Mouse (Mus musculus) gastrocnemius, postnatal 10 days (tissue): ENCODE results near the gene Ddx39. TPM values are rescaled to one million over a fixed set of nuclear protein-coding genes. Genes with fewer than 3 reads are reported as not detected.

Source experiments
- DNase-seq: peaks from one replicate; pipeline ENCODE4 v3.0.0; 2021; ENCODE audit warnings: mixed read lengths
- long read RNA-seq, 2 experiments: library from polyadenylated mRNA; stranded (forward); transcript quantifications; one replicate each; pipeline ENCODE4 v2.0.0; 2021
- total RNA-seq, 2 experiments: library from RNA; stranded (reverse); gene quantifications; 2 replicates each; pipeline ENCODE4 v1.2.3; 2021

Gene Ddx39
- total RNA-seq: 10 to 100 TPM; 19.4 to 20.6 TPM
- long read RNA-seq, experiment 1, transcript Ddx39-201 (11 exons, 1,656 nt): major isoform, 32 of 40 reads
- long read RNA-seq, experiment 1, partial matches to known transcripts: 0 of 40 reads
- long read RNA-seq, experiment 1, other reads (novel, unspliced or antisense): 4 of 40 reads
- long read RNA-seq, experiment 2, transcript Ddx39-201 (11 exons, 1,656 nt): major isoform, 54 of 62 reads
- long read RNA-seq, experiment 2, partial matches to known transcripts: 1 of 62 reads
- long read RNA-seq, experiment 2, other reads (novel, unspliced or antisense): 6 of 62 reads

DNA sequence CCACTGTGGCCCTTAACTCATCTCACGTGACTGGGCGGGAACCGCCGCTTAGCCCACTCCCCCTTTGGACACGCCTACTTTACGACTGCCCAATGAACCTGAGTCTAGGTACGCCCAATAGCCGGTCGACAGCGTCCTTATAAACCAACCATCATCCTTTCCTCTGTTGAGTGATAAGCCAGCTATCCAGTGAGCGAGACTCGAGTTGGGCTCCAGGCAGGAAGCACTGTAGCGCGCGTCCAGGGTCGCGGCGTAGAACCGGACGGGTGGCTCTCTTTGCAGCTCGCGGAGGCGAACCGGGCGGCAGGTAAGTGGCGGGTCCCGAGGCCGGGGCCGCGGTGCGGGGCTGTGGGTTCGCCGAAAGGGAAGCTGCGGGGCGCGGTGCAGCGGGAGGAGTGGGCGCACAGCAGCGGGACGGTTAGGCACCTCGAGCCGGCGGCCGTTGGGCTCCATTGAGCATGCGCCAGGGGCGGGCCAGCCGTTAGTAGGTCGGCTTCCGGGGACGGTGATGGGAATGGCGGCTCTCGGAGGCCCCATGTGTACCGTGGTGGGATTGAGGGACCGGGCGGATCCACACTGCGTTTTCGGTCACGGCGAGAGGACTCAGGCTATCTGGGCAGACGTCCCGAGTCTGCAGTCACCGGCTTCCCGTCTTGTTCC, at the start of gene Ddx39:
Gene Ddx39, plus strand, starts transcription at position 147 of the 660 bp plus-strand sequence.
- peak; percentile 93 for DNase-seq

DNA sequence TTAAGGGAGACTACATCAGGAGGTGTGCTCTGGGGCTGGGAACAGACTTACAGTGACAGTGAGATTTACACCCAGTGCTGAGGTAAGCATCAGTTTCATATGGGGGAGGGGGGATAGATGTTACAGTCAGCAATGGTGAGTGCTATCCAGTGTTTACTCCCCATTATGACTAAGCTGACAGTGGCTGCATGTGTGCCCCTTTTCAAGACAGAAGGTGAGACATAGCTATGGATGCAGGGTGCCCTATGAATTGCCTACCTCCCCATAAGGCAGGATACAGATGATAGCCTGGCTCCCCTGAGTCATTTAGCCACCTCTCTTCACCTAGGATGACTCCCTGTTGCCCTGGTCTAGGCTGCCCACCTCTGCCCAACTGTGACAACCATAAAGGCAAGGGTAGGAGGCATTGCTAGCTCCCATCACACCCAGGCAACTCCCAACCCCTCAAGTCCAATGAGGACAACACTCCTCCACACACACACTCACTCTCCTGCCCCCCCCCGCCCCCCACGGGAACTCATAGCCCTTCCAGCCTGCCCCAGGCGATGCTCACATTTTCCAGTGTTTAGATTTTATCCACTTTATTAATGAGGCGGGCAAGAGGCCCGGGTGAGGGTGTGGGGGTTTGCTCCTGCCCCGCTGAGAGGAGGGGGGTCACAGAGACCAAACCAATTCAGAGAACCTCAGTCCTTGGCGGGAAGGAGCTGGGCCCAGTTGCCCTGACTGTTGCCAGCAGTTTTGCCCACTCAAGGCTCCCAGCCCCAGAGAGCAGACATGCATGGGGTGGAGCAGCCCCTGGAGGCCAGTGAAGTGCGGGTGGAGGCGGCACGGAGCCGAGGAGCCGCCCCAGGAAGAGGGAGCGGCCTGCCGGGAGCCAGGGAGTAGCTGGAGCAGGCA, 48.8 kb upstream of the Ddx39 start, which contains the start of gene Ptger1:
Gene Ptger1, plus strand, starts transcription at position 710 of the 897 bp plus-strand sequence.
- DNase-seq: peak; percentile 51

DNA sequence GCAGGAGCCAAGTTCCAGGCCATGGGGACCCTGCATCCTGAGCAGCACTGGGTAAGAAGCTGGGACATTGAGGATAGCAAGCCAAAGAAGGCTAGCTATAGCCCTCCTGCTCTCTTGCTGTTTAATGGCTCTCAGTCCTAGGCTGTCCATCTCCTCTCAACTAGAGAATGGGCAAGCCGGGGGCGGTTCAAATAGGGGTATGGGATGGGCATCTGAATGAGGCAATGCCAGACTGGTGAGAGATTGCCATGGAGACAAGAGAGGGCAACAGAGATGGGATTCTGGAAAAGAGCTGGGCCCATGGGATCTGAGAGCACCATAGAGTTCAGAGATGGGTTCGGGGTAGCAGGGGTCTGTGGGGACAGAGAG, 48.1 kb upstream of the Ddx39 start:
- DNase-seq: no peak

DNA sequence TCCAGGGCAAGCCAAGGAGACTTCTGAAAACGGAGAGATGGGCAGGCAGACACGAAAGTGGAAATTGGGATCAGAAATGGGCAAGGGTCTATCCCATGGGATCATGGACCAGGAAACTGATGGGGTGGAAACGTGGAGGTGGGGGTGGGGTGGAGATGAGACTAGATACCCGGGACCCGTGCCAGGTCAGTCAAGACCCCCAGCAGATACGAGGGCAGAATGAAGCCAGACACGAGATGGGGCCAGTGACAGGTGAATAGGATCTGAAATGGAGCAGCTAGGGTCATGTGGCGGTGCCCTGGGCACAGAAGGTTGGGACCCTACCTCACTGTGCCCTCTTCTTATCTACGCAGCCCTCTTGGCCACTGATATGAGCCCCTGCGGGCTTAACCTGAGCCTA, 47.5 kb upstream of the Ddx39 start:
- DNase-seq: no peak

DNA sequence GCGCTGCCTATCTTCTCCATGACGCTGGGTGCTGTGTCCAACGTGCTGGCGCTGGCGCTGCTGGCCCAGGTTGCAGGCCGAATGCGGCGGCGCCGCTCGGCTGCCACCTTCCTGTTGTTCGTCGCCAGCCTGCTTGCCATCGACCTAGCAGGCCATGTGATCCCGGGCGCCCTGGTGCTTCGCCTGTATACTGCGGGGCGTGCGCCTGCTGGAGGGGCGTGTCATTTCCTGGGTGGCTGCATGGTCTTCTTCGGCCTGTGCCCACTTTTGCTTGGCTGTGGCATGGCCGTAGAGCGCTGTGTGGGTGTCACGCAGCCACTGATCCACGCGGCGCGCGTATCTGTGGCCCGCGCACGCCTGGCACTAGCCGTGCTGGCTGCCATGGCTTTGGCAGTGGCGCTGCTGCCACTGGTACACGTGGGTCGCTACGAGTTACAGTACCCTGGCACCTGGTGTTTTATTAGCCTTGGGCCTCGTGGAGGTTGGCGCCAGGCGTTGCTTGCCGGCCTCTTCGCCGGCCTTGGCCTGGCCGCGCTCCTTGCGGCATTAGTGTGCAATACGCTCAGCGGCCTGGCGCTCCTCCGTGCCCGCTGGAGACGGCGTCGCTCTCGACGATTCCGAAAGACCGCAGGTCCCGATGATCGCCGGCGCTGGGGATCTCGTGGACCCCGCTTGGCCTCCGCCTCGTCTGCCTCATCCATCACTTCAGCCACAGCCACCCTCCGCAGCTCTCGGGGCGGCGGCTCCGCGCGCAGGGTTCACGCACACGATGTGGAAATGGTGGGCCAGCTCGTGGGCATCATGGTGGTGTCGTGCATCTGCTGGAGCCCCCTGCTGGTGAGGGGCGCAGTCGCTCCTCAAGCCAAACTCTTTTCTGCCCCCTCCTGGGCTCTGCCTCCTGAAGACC, 46.7 kb upstream of the Ddx39 start:
- DNase-seq: peak; percentile 64

DNA sequence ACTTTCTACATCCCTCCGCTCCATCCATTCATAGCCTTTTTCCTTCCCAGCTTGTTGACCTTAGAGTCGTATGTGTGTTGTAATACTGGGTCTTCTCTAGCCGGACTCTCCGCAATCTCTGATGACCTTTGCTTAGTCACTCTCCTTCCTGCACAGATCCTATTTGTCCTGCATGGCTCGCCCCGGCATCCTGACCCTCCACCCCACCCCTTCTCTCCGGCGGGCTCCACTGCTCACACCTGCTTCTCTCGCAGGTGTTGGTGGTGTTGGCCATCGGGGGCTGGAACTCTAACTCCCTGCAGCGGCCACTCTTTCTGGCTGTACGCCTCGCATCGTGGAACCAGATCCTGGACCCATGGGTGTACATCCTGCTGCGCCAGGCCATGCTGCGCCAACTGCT, 46.0 kb upstream of the Ddx39 start:
- DNase-seq: no peak

DNA sequence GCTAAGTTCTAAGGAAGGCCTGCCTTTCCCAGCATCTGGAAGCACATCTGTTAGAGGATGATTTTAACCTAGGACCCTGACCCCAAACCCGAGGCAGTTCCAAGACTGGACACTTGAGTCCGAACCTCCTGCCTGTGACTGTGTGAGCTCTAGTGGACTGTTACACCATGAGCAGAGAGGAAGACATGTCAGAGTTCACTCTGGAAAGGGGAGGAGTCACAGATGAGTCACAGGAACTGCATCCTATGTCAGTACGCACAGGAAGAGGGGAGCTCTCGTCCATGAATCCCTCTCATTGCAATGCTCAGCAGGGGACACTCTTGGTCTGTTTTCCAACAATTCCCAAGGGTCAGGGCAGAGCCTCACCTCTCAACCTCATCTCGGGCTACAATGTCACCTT, 42.0 kb upstream of the Ddx39 start:
- DNase-seq: no peak

DNA sequence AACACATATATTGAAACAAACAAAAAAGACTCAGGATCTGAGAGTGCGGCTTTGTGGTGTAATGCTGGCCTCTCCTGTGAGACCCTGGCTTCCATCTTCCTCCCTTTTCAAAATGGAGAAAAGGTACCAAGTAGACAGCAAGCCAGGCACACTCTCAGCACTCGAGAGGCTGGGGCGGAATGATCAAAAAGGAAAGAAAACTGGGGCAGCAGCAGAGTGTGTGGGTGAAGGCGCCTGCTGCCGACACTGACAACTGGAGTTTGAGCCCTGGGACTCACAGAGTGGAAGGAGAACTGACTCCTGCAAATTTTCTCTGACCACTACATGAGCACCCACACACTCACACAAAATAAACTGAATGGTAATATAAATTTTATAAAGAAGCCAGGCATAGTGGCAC, 40.5 kb upstream of the Ddx39 start:
- DNase-seq: no peak

DNA sequence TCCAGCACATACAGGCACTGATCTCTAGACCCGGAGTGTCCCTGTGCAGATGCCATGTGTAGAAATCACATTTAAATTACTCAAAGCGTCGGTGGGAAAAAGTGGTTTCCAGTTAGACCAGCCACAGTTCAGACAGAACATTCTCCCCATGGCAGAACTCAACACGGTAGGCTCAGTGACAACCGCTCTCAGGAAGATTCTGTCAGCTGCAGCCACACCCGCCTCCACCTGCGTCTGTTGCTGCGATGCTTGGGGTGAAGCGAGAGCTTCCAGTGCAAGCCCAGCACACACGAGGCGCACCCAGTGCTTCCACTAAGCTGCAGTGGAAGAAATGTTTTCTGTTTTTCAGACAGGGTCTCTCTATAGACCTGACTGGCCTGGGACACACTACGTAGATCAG, 35.1 kb upstream of the Ddx39 start:
- no peak for DNase-seq

DNA sequence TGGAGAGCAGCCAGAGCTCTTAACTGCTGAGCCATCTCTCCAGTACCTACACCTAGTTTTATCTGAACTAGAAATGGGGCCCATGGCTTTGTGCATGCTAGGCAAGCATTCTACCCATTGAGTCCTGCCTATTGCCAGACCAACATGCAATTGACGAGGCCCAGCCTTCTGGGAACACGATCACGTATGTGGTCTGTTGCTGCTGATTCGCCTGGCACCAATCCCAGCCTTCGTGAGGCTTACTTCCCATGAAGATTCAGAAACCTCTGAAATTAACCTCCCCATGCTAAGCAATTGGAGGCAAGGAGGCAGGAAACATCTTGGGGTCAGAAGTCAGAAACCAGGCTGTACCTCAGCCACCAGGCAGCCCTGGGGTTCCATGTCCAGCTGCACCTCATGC, 34.4 kb upstream of the Ddx39 start:
- DNase-seq: no peak

DNA sequence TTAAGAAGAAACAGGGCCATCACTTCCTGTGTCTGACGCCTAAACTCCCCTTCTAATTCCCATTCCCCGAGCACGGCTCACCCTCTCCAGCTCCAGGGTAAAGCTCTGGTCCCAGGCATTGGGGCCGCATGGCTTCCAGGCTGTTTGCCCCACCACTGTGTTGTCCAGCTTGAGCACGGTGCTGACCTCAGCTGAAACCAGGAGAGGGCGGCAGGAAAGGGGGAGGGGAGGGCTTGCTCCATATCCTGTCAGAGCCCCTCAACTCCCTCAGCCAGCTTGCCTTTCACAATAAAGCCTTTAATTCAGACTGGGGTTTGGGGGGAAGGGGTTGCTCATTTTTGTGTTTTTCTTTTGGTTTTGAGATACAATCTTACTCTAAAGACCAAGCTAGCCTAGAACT, 33.9 kb upstream of the Ddx39 start:
- no peak for DNase-seq

DNA sequence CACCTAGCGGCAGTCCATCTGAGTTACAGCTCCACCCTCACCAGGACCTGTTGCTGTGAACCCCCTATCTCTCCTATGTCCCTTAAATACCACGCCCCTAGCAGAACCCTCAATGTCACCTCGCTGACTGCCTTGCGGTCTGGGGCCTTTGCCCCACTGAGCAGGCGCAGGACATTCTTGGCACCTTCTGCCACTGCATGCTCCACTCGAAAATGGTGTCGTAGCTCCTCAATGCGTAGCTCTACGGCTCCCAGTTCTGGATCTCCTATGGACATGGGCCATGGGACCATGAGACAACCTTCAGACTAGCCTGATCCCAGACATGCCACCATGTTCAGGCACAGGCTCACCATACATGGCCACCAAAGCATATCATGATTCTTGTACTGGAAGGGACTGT, 30.5 kb upstream of the Ddx39 start:
- no peak for DNase-seq

DNA sequence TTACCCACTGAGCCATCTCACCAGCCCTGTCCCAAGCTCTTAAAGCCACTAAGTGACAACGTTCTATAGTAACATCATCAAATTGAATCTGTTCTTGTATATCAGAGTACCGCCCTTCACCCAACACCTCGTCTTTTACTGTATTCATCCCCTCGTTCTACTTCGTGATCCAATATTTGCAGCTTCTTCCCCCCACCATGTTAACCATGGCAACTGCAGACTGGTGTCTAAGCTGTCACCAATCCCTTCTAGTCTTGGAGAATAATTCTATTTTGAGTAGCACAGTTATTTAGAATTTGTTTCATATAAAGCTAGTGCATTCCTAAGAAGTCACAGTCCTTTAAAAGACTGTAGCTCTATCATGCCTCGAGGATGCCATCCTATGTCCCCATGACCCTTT, 25.7 kb upstream of the Ddx39 start:
- DNase-seq: no peak

DNA sequence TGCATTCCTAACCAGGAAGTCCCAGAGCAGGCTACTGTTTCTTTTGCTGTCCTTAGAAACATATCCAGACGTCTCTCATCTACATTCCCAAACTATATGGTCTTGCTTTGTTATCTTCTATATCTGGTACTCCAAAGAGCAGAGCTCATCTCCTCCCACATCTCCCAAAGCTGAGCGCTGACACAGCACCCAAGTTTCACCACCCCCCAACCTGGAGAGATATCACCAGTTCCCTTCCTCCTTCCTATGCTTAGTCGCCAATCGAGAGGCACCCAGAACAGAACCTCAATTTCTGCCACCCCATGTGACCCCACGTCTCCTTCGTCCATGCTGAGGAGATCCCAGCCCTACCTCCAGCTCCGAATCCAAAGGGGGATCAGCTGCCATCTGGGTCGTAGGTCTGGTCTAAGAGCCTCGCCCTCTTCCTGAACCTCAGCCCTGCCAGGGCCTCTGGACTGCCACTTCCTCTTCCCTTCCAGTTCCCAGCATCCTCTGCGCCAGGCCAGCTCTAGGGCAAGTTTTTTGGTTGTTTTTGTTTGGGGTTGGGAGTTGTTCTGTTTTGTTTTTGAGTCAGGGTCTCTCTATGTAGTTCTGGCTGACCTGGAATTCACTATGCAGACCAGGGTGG, 21.3 kb upstream of the Ddx39 start:
- DNase-seq: no peak

DNA sequence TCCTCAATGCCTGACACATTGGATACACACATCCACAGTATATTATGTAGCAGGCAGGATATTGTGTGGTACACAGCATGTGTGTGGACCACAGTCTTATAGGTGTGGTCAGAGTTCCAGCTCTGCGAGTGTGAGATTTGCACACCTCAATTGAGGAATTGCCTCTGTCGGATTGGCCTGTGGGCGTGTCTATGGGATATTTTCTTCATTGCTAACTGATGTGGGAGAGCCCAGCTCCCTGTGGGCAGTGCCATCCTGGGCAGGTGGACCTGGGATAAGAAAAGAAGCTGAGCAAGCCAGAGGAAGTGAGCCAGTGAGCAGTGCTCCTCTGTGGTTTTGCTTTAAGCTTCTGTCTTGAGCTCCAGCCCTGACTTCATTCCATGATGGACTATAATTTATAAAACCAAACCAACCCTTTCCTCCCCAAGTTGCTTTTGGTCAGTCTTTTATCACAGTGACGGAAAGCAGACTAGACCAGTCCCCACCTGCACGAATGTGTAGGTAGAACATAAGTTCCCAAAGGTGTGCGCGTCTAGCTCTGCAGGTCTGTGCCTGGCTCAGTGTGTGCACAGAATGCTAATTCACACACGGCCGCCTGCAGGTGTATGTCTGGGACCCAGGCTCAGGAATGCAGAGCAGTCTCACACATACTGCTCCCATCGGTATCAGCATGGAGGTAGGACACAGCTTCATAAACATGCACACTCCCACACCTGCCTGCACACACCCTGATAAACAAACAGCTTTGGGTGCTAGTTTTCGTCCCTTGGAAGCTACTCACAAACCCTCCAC, 20.4 kb upstream of the Ddx39 start:
- no peak for DNase-seq

DNA sequence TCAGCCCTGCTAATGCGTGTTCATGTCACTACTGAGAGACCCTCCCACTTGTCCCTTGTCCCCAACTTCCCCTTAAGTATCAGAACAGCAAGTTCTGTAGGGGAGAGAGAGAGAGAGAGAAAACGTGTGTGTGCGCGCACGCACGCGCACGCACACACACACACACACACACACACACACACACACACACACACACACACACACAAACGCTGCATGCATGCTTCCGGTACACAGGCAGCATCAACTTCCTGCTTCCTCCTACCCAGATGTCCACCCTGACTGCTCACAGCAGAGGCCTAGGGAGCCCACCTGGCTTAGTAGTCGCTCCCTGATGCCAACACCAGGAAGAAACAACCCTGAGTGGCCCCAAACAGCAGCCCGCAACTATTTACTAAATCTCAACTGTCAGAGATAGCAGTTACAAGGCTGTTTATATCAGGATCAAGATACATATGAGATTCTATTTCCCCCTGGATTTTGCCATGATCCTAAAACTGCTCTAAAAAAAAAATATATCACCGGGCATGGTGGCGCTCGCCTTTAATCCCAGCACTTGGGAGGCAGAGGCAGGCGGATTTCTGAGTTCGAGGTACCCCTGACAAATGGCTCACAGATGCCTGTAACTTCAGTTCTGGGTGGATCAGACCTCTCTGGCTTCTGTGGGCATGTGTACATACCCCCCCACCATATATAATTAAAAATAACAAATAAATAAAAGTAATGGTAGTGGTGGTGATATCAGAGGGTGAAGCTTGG, 19.4 kb upstream of the Ddx39 start:
- DNase-seq: no peak

DNA sequence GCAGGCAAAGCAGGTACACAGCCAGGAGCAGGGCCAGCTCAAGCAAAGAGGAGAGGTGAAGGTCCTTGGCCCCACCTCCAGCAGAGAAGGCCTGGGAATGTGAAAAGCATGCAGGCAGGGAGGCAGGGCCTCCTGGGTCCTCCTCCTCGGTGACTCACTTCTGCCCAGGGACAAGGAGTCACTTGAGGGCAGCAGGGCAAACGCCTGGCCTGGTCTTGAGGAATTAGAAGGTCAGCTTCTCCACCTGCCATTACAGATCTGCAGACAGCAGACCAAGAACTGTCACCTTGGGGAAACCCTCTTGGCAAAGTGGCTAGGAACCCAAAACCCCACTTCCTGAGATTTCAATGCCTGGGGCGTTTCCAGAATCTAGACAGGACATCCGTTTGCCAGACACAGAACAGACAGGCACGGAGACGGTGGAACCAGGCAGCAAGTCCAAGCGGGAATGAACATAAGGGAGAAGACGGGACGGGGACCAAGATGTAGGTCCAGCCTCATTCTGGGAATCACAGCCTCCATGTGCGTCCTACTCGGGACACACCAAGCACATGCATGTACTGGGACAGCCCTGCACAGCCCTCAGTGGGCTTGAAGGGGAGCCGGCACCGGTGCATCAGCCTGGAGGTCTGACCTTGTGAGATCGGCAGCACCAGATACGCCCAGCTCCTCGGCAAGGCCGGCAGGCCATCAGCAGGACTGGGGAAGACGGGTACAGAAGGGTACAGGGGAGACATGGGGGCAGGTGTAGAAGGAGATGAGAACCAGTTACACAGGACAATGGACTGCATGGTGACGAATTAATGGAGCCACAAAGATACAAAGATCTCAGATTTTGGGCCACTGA, 17.4 kb upstream of the Ddx39 start:
- no peak for DNase-seq

DNA sequence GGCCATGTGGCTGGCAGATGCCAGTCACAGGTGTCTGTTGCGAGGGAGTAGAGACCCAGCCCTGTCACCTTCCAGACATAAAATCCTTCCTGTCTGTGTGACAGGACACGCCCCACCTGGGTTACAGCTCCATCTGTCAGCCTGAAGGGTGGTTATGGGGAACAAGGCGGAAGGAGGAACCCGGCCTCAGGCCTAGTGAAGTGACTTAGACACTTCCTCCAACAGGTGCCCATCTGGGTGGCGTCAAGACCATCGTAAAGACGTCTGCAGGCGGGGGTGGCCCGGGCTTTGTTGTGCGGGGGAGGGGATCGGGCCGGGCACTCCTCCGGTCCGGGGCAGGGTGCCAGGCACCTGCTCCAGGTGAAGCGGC, 16.7 kb upstream of the Ddx39 start:
- peak; percentile 47 for DNase-seq
